Mouse (Mus musculus): ENCODE data around the gene Rps15. TPM values are rescaled to one million over a fixed set of nuclear protein-coding genes. Genes with fewer than 3 reads are reported as not detected.
A peak's percentile ranks its signal among the peaks of the same experiment; 100 is the strongest.

The Rps15 gene
- total RNA-seq, 2 experiments from 2014 or later: 703 to 778 TPM

DNA sequence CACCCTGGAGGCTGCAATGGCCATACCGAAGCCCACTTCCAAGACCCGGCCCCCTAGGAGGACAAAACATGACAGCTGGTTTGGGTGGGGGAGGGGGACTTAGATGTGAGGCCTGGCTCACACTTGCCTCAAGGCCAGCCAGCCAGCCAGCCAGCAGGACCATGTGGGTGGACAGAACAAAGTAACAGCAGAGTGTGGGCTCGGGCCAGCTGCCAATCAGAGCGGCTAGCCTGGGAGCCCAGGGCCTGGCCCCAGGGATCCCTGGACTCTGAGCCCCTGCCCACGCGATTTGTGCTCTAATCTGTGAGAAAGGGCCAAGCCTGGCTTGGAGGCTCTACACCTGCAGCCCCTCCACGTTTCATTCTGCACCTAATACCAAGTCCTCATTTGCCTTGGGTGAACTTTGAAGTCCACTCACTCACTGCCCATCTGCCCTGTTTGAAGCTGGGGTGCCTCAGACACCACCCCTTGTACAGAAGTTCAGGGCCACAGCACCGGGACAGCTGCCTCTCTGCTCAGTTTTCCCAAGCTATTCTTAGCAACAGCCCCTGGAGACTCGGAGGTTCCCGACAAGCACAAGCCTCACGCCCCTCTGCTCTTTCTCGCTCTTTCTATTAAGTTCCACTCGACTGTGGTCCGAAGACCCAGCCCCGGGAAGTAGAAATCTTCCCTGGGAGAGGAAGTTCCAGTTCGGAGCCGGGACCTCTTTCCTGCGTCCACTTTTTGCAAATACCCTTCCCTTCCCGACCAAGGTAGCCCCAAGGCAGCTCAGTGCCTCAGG is 32.2 kb upstream of the Rps15 start:
- DNase-seq (ENCODE audit: low spot score): peak; percentile 47

DNA sequence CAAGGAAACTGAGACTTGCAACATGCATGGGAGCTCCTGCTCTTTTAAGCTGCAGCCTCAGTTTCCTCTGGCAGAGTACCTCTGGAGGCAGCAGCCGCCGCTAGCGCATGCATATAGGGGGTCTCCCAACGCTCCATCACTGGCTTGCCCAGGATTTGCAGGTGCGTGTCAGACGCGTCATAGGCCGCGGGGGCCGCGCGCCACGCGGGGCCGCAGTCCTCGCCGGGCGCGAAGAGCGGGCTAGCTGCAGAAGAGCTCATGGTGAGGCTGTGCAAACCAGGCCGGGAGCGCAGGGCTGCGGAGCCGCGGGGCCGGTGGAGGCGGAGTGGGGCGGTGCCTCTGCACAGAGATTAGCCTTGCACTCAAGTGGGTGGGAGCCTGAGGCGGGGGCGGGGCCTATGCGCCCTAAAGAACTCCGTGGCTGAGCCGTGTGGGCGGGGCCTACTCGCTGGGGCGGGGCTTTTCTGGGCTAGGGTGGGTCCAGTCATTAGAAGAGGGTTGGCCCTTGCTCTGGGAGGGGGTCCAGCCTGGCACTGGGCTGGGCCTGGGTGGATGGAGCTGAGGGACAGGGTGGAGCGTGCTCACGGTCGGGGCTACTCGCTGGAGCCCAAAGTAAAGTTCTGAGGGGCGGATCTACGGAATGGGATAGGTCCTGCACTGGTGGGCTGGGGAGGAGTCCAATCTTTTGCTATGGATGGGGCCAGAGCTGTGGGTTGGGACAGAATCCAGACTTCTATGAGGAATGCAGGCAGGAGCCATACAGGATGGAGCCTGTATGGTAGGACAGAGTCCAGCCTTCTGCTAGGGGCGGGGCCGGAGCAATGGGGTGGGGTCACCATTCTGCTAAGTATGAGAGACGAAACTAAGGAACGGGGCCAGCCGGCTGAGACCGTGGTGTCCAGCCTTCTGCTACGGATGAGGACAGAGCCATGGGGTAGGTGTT is 31.3 kb upstream of the Rps15 start, which contains the start of the genes Gamt and Dazap1:
Gene Gamt, minus strand, starts transcription at position 371 of the 943 bp plus-strand sequence.
Gene Dazap1, plus strand, starts transcription at position 845 of the 943 bp plus-strand sequence.
- DNase-seq (ENCODE audit: low spot score): peak; percentile 97

DNA sequence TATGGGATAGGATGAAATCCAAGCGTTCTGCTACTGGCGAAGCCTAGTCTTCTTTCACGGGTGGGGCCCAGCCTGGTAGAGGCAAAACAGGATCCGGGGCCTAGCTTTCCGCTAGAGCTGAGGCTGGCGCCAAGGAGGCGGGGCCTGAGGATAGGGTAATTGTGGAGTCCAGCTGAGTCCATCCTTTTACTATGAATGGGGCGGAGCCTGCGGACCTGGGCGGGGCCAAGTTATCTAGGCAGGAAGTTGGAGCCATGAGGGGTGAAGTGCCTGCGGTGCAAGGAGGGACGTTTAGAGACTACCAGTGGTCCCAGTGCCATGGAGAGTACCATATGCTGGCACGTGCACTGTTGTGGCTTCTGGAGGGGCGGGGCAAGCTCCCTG is 30.7 kb upstream of the Rps15 start:
- peak; percentile 98 for DNase-seq (ENCODE audit: low spot score)

DNA sequence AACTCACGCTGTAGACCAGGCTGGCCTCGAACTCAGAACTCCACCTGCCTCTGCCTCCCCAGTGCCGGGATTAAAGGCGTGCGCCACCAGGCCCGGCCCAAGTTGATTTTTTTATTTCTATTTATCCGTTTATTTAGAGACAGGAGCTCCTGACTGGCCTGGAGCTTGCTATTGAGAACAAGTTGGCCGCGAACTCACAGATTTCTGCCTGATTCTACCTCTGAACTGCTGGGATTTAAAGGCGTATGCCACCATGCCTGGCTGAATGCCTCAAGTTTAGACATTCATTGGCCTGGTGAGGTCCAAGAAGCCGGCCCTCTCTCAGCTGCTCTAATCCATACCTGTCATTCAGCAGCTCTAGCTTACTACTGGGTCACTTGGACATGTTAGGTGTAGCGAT is 30.1 kb upstream of the Rps15 start:
- no peak for DNase-seq (ENCODE audit: low spot score)

DNA sequence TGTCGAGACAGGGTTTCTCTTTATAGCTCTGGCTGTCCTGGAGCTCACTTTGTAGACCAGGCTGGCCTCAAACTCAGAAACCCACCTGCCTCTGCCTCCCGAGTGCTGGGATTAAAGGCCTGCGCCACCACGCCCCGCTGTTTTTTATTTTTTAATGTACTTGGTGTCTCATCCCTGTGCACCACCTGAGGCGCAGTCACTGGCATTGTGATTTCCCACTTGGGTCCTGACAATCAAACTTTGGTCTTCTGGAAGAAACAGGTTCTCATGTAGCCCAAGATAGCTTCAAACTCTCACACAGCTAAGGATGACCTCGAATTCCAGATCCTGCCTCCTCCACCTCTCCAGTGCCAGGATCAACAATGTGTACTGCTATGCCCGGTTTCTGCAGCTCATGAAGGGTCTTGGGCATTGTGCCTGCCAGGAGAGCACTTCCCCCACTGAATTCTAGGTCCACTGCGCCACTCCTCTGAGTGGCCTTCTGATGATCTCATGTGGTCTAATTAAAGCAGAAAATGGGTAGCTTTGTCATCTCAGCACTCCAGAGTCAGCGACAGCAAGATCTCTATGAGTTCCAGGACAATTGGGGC is 29.4 kb upstream of the Rps15 start:
- DNase-seq (ENCODE audit: low spot score): no peak

DNA sequence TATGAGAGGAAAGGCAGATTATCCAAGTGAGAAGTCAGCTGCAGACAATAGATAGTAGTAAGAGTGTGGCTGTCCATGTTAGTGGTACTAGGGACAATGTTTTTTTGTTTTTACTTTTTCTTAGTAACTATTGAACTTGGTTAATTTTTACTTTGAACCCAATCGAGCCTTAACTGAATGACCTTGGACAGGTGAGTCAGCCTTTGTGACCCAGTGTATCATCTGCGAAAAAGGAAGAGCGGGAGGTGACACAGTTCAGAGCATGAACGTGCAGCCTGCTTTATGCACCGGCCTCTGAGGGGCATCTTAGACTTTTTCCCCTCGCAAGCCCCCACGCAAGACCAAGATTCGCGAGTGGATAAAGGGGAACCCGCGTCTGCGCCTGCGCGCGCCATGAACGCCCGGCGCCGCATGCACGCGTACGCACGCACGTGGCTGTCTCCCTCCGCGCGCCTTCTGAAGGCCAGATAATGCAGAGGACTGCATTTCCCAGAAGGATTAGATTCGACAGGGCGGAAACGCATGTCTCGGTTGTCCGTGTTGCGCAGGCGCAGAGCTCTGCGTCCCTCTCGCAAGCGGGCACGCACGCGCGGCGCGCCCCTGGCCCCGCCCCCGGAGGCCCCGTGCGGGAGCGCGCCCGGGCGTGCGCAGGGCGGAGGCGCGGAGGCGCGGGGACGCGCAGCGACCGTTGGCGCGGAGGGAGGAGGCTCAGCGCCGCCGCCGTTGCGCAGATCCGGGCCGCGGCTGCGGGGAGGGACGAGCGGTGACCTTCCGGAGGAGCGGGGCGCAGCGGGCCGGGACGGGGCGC is 27.7 kb upstream of the Rps15 start:
- DNase-seq (ENCODE audit: low spot score): peak; percentile 98

DNA sequence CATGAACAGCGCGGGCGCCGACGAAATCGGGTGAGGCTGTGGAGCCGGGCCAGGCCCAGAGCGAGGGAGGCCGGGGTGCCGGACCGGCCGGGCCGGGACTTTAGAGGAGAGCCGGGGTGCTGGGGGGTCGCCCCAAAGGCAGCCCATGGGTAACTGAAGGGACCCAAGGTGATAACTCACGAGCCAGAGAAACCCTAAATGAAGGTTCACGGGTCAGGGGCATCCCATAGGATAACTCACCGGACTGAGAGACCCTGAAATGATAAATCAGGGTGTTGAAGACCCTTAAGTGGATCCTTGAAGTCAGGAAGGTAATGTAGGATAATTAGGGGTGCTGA is 27.1 kb upstream of the Rps15 start:
- DNase-seq (ENCODE audit: low spot score): no peak

DNA sequence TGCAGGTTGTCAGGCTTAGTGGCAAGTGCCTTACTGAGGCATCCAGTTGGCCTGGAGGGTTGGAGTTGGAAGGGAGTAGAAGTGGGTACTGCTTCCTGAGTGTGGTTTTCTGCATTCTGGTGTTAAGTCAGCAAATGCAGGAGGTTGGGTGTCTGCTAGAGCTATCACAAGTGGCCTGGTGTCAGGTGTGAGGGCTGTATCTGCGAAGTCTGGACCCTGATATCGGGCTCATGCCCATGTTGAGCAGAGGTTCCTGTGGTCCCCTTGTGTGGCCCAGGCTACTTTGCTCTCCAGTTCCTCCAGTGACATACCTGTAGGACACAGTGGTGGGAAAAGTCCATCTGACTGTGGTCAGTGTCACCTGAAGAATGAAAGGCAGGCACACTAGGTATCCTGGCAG is 22.2 kb upstream of the Rps15 start:
- DNase-seq (ENCODE audit: low spot score): no peak

DNA sequence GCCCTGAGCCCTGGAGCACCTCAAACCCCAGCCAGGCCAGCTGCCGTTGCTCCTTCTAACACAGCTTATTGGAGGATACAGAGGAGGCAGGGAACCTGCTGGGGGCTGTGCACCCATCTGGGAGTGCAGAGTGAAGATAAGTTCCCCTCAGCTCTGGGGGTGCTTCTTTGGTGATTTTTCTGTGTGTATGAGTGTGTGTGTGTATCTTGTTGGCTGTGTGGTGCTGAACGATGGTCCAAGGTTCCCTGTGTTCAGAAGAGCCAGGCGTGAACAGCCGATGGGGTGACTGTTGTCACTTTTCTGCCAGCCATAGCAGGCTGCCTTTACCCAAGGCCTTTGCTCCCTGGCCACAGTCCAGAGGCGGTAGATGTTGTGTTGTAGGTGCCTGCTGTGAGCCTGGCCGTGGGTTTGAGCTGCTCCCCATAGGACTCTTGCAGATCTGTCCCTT is 21.5 kb upstream of the Rps15 start:
- no peak for DNase-seq (ENCODE audit: low spot score)

DNA sequence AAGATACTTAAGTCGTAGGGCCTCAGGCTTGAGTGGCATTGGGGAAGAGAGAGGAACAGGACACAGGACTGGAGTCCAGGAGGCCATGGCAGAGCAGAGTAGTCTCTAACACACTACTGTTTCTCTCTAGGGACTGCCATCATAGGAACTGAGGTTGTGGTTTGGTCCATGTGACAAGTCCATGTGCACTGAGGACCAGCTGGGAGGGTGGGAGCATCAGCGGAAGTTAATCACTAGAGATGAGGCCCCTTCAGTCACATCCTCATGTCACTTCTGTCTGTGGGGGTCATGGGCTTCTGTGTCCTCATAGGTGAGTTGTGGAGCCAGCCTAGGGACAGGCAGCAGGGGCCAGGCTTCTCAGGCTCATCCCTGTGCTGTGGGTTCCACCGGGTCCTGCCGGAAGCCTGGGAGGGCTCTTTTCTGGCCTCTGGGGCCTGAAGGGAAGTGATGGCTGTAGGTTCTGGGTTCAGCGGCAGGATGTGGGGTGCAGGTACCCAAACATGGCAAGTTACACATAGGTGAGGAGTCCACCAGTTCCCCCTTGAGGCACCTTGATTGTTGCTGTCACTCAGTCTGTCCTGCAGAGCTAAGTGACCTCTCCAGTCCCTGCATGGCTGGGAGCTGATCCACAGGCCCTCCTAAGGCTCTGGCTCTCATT is 20.9 kb upstream of the Rps15 start:
- DNase-seq (ENCODE audit: low spot score): no peak

DNA sequence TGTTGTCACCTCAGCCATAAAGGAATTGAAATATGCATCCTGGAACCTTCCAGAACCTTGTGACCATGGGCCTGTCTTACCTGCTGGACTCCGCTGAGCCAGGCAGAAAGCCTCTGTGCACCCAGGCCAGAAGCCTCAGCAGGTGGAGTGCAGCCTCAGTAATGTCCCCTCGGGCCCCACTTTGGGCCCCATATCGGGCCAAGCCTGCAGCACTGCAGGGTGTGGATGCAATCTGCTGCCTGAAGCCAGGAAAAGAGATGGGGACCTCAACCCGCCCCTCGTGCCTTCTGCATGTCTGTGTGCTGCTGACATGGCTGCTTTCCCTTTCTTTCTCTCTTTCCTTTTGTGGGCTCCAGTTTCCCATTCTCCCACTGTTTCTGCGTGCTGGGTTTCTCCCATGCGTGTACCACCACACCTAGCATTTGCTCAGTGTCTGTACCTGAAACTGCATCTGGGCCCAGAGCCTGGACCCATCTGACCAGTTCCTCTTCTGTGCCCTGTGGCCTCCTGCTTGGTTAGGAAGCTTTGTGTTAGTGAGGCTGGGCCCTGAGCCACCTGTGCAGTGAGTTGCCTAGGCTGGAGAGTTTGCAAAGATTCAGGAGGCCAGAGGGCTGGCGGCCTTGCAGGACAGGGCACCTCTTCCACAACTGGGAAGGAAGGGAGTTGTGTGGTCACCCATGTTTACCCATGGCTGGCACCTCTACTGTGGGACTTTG is 20.2 kb upstream of the Rps15 start:
- no peak for DNase-seq (ENCODE audit: low spot score)

DNA sequence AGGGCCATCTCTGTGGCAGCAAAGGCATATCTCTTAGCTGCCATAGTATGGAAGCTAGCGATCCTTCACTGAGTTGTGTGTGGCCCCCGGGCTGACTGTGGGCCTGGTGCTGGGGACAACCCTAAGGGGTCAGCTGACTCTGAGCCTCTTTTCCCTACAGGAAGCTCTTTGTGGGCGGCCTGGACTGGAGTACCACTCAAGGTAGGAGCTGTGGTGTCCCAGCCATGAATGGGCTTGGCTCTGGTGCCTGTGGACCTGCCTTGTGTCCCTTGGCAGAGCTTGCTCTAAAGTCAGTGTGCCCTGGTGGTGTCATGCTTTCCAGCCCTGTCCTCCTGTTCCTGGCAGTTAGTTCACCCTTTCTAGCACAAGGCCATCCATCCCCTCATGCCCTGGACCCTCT is 18.4 kb upstream of the Rps15 start:
- no peak for DNase-seq (ENCODE audit: low spot score)

DNA sequence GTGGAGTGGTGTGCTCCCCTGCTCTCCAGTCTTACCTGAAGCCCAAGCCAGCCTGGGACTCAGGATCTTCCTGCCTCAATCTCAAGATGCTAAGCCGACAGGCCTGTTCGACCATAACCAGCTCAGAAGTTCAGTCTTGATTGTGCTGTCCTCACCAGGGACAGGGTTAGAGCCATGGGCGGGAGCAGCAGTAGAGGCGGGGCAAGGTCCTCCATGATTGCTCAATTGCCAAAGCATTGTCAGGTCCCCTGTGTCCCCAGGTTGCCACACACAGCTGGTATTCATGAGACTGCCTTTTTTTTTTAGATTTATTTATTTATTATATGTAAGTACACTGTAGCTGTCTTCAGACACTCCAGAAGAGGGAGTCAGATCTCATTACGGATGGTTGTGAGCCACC is 16.0 kb upstream of the Rps15 start:
- no peak for DNase-seq (ENCODE audit: low spot score)

DNA sequence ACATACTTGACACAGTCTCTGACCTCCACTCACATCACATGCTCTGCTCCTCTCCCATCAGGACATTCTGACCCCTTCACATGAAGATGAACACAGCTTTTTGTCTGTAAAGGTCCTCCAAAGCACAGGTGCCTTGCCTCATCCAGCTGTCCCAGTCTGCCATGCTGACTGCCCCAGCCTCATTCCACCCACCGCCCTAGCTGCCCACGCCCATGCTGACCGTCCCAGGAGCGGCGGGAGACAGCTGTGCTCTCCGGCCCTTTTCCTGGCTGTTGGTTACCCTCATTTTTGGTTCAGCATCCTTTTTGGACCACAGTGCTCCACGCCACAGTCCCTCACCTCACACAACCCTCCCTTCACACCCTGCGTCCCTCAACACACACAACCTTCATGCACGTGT is 13.9 kb upstream of the Rps15 start:
- no peak for DNase-seq (ENCODE audit: low spot score)

DNA sequence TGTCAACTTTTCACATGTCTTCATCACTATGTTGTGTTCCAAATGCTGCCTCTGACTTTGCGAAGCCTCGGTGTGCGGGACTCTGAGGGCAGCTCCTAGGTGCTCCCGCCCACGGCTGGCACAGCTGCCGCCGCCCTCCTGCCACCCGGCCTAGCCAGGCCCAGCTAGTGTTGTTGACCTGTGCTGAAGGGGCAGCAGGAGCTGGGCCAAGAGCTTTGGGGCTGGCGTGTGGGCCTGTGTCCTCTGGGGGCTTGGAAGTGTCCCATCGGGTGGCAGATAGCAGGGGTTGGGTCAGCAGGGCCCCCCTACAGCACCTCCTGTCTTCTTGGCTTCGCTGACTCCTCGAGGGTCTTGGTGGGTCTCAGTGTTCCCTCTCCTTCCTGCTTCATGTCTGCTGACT is 13.0 kb upstream of the Rps15 start:
- DNase-seq (ENCODE audit: low spot score): no peak

DNA sequence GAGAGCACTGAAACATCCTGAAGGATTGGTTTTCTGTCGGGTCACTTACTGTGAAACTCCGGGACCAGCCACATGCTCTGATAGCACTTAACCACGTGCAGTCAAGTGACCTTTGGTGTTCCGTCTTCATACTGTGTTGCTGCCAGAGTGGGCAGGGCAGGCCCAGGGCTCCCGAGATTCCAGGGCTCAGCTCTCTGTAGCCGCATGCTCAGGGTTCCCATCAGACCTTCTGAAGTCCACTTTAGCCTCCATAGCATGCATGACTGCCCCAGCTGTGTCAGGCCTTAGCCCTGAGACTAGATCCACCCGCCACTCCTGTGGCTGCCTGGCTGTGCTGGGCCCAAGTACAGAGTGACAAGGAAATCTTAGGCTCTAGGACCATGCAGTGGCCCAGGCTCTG is 10.9 kb upstream of the Rps15 start:
- no peak for DNase-seq (ENCODE audit: low spot score)

DNA sequence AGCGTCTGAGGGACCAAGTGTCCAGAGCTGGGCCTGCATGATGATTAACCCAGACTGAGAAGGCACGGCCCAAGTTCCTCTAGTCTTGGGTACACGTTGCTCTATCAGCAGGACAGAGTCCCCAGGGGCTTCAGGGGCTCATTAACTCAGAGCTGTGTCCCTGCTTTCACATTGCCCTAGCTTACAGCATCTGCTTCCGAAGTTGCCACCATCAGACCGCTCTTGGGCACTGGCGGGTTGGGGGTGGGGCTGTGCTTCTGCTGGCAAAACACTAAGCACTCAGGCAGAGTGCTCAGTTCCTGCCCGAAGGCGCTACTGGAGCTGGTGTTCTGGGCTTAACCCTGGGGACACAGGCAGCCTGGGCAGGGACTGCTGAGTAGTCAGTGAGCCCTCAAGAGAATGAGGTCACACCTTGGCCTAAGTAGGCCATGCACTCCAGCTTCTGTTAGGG is 10.3 kb upstream of the Rps15 start:
- peak; percentile 68 for DNase-seq (ENCODE audit: low spot score)

DNA sequence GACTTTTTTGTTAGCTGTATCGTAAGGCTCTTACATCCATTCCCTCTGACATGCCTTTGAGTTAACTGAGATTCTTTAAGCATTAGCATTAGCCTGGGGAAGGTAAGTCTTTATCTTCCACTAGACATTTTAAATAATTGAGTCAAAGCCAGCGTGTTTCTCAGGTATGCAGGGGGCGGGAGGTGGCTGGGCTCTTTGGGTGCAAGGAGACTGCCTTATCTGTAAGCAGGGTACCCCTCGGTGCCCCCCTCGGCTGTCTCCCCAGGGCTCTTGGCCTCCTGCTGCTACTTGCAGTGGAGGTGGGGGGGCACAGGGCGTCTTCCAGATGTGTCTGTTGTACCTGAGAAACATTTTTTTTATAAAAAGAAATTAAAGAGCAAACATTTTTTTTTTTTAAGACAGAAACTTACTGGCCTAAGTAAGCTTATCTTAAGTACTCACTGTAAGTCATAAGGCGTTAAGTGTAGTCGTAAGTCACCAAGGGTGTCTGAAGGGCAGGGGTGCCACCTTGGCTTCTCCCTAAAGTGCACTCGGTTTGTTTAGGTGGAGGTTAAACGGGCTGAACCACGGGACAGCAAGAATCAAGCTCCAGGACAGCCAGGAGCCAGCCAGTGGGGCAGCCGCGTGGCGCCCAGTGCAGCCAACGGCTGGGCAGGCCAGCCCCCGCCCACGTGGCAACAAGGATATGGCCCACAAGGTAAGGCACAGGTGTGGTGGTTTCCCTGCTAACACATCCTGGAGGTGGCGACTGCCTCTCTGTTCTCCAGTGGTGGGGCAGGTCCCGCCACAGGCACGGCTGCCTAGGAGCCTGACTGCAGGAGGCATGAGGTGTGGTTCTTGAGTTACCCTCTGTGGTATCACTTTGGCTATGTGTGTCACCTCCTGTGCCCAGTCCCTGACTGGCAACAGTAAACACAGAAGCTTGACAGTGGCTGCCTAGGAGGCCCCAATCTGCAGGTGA is 9.5 kb upstream of the Rps15 start:
- no peak for DNase-seq (ENCODE audit: low spot score)

All from gastrocnemius, adult 18-20 months (tissue).